Mouse (Mus musculus) ovary, postnatal 14 days (tissue): ENCODE measurements around the gene Sertad2.

Source experiments
- DNase-seq: peaks from one replicate; pipeline ENCODE4 v3.0.0; 2022; ENCODE audit warnings: low spot score

Sertad2 gene

DNA sequence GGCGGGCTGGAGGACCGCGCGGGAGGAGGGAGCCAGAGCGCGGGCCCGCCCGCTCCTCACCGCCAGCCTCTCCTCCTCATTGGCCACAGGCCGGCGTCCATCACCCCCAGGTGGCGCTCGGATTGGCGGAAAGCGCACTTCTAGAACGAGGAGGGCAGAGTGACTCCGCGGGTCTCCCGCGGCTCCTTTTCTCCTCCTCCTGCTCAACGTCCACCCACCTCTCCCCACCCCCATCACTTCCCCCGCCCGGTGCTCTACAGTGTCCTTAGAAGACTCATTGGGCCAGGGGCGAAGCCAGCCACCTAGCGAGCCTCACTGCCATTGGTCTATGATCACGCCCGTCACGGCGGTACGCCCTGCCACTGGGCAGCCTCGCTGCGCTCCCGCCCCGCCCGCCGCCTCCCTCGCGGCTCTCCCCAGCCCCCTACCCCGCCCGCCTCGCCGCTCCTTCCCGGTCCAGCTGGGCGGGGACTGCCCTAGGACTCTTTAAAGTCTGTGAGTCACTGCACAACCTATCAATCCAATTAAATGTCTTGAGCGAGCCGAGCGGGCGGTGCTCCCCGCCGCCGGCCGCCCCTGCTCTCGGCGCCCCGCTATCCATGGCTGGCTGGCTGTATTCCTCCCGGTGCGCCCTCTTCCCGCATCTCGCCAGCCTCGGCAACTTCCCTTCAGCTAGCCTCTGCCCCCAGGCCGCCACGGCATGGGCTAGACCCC is at the start of gene Sertad2:
Sertad2 (plus strand) TSS at position 515 of the 714 bp plus-strand sequence.
- DNase-seq: peak; percentile 97

DNA sequence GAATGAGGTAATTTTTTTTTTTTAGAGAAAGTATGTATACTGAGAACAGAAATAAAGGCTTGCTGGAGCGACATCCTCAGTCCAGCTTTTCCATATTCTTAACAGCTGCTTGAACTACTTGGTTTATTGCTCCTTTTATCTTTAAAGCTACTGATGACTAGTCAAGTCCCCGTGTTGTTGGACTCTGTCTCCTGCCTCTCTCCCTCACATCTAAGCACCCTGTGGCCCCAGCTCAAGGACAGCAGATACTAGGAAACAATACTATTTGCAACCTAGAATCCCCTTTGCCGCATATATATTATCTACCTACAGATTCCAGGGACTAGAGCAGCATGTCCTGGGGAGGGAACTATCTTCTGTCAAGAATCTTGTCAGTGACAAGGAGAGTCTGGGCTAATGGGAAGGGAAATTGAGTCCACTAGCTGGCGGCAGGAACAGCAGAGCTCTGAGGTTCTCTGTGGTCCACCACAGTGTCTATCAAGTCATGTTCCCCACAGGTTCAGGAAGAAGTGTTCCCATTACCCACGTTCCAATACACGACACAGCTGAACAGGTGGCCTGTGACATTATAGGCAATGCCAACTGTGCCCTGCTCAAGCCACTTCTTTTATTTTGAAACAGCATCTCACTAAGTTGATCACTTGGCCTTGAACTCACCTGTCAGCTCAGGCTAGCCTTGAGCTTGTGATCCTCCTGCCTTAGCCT is 49.0 kb upstream of the Sertad2 start:
- no peak for DNase-seq

GRCm38 (mm10) chr11:20500516-20500915 is 42.5 kb upstream of the Sertad2 start:
- no peak for DNase-seq

- DNase-seq: no peak
Observed at GRCm38 (mm10) chr11:20501160-20501955, 41.7 kb upstream of the Sertad2 start.

GRCm38 (mm10) chr11:20513574-20513973 is 29.5 kb upstream of the Sertad2 start:
- DNase-seq: no peak

DNA sequence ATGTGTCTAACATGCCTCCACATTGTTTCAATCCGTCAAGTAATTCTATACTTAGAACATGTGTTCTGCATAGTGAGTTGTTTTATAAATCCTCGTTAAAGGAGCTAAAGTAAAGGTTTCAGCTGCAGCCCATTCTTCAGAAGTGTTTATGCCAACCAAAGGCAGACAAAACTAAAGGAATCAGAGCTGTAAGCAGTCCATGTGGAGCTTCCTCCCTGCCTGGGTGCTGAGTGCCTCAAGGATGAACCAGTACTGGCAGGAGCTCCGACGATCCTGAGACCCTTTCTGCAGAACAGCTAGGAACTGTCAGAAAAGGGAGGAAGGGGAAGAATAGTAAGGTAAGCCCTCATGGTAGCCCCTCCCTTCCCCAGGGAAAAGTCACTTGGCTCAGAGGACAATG is 28.3 kb upstream of the Sertad2 start:
- no peak for DNase-seq

GRCm38 (mm10) chr11:20521321-20521720 is 21.7 kb upstream of the Sertad2 start:
- DNase-seq: no peak

- no peak for DNase-seq
Observed at GRCm38 (mm10) chr11:20522750-20523149, 20.3 kb upstream of the Sertad2 start.

DNA sequence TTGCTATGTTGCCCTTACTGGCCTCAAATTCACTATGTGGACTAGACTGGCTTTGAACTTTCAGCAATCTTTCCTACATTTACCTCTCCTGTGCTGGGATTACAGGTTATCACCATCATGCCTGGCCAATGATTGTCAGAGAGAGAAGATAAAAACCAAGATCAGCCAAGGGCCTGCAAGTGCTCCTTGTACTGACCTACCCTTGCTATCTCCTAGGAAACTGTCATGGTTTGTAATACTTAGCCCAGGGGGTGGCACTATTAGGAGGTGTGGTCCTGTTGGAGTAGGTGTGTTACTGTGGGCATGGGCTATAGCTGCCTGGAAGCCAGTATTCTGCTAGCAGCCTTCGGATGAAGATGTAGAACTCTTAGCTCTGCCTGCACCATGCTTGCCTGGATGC is 18.6 kb upstream of the Sertad2 start:
- no peak for DNase-seq

DNA sequence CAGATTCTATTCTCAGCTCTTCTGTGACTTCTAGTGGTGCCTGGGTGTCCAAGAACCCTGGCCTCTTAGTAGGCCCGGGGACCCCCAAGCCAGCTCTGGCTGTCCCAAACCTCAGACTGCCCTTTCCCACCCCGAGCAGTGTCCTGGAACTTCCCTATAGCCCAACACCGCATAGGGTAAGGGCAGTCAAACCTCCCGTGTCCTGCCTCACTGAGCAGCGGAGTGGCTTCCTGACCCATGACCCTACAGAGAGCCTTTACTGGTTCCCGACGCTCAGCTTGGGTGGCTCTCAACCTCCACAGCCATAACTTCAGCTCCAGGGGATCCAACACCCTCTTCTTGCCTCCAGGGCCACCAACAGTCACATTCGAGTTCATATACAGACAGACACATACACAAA is 17.1 kb upstream of the Sertad2 start:
- no peak for DNase-seq

DNA sequence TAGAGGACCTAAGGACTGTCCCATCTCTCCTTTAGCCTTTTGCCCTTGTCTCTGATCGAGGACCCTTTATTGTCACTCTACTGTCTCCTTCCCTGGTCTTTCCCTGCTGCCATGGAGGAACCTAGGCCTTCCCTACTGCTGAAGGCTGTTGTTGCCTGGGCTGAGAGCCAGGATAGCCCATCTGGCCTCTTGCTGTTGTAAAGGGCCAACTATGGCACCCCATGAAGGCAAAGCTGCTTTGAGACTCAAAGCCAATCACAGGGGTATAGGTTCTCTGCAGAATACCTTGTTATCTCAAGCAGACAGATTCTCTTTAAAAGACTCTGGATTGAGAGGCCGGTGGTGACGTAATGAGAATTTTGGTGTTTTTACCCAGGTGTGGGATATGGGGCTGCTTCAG is 15.2 kb upstream of the Sertad2 start:
- no peak for DNase-seq

- no peak for DNase-seq
Observed at GRCm38 (mm10) chr11:20531682-20531991, 11.4 kb upstream of the Sertad2 start.

DNA sequence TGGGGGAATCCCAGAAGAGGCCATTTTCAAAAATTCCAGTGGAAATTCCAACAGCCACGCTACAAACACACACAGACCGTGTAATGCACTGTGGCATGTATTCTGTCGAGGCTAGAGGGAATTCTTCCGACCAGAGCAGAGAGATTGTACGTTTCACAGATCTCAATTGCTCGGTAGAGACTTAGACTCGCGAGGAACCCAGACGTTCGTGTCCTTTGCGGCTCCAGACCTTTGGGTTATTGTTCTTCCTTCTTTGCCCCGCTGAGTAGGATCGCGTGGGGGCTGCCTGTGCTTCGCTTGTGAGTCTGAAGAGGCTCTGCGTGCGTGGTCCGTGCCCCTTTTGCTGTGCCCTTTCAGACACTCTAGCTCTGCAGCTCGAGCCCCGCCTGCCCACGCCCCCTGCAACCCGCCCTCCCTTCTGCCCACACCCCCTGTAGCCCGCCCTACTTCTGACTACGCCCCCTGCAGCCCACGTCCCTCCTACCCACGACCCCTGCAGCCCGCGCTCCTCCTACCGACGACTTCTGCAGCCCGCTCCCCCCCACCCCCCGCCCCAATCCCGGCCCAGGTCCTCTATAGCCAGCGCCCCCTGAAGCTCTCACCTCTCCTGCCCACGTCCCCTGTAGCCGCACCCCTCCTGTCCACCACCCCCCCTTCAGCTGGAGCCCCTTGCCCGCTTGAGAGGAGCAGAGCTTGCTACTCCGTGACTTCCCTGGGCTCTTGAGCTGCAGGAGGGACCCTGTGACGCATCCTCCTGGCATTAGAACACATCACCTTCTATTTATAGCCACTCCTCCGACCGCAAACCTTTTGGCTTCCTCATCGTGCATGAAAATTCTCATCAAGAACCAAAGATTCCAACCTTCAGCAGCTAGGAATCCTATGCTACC is 10.8 kb upstream of the Sertad2 start:
- peak; percentile 28 for DNase-seq

DNA sequence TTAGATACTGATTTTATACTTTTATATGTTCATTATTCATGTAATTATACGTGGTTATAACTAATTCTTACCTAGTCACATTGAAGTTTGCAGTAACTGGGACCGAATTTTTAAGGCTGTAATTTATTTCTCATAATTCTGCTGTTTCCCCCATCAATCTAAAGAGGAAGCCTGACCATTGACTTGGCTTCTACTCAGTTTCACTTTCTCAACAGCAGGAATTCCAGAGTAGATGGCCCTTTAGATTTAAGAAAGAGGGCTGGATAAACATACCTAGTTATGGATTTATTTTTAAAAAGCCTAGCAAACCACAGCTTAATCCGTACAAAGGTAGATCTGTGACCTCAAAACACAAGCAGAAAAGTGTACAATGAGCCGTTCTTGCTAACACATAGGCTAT is 9.8 kb upstream of the Sertad2 start:
- DNase-seq: no peak

GRCm38 (mm10) chr11:20537221-20537620 is 5.8 kb upstream of the Sertad2 start:
- no peak for DNase-seq

DNA sequence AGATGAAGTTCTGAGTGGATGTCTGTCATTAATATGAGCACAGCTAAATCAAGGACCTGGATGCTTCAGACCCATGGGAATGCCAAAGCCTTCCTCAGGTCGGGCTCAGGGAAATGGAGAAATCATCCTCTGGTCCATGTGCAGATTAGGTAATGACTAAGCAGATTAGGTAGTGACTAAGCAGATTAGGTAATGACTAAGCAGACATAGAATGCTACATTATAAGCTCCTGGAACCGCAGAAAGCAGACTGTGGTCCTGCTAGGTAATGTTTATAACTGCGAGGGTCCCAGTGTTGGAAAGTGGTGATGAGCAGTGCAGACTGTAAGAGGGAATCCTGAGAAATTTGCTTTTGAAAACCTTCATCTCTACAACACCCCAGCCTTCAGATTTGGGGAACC is 4.6 kb upstream of the Sertad2 start:
- DNase-seq: no peak

DNA sequence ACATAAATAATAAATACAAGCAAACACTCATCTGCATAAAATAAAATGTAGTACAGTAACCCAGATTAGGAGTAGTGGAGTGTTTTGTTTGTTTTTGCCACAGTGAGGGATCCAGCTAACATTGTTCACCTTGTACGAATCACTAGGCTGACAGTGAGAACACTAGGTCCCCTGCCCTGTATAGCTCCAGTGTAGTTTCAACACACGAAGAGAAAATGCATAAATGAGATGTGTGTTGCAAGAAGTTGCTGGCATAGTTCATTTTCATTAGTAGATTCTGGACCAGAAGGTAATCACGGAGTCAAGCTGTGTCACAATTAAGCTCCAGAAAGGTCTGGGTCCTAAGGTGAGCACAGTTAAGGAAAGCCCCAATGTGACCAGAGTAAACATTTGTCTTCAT is 1.8 kb upstream of the Sertad2 start:
- DNase-seq: no peak

DNA sequence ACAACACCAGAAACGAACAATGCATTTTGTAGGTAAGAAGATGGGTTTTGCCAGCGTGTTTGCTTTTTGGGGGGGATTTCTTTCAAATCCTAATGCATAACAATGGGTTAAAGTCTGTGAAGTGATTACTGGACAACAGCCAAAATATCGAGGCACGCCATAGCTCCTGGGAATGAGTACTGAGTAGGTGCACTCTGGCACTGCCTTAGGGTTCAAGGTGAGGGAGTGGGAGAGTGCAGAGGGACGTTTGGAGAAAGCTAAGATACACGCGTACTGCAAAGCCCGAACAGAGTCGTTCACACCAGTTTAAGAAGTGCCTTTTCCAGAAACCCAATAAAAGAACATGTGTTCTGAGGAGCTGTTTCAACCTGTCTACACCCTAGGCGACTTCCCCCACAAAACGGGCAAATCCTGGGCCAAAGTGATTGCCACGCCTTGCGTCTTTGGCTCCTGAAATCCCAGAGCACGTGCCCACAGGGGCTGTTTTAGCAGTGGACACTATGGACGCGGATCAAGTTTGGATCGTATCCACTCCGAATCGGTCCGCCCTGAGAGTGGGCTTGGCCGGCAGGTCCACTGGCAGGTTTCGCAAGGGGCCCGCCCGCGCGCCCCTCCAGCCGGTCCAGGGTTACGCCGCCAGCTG is 937 bp upstream of the Sertad2 start:
- DNase-seq: peak; percentile 9

DNA sequence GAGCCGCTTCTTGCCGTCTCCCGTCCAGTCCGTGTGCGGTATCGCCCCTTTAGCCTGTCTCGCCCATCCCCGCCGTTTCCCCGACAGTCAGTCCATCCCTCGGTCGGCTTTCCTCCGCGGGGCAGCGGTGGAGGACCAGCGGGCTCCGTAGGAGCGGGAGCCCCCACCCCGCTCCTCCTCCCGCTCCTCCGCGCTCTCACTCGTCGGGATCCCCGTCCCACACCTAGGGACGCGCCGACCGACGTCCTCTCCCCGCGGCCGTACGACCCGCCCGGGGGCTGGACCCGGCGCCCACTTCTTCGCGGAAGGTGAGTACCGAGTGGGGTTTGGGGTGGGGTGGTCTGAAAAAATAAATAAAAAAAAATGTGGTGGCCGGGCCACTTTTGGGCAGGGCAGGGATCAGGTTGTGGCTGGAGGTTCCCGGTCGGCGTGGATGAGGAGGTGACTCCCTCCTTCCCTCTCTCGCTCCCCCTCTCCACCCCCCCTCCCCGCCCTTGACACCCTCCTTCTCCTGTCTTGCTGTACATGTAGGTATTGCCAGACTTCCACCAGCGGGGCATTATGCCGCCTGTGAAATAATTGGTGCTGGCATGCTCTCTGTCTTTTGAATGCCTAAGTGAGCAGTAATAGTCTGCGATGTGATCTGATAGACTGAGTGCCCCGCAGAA is 534 bp downstream of the Sertad2 start:
- DNase-seq: no peak

- no peak for DNase-seq
Observed at GRCm38 (mm10) chr11:20544376-20544775, 1.3 kb downstream of the Sertad2 start.
